Comparison of ENCODE assay signal across 10 mouse cellular contexts in genomic region chr4:145013187-145013586, GRCm38 (mm10).
DNase-seq lines count a peak whose midpoint lies in the region; ATAC-seq lines count a peak whose summit lies in the region.
"Had no signal": no experiment of that assay in that cellular context is flagged by ENCODE, and none has a peak within 500 bp of the region (broad histone marks: within the 10 kb centered on the region; RNA-seq: fewer than 3 reads in every experiment).

No protein-coding gene starts in this region.

- intact Hi-C loops in gastrocnemius, postnatal 14 days (cut with DNase I; ENCODE audit: low total_unique reads) = no loop called here

- H3K27me3 ChIP-seq in embryonic facial prominence, embryonic 15.5 days = no peaks in the 10 kb centered on the region
- H3K27me3 ChIP-seq in embryonic facial prominence, embryonic 10.5 days (replicated peaks; ENCODE audit: low read depth, poor library complexity, severe bottlenecking) = no peaks in the 10 kb centered on the region
- no peaks in the 10 kb centered on the region for H3K27me3 ChIP-seq in liver, embryonic 12.5 days (replicated peaks)
- no peaks in the 10 kb centered on the region for H3K27me3 ChIP-seq in stomach, embryonic 14.5 days (ENCODE audit: control insufficient read depth, insufficient read depth, low read length)
- H3K27me3 ChIP-seq: embryonic facial prominence, embryonic 13.5 days; midbrain, embryonic 12.5 days had no signal

- H3K4me1 ChIP-seq in embryonic facial prominence, embryonic 15.5 days = peaks cover 36% of the 10 kb centered on the region
- H3K4me1 ChIP-seq in embryonic facial prominence, embryonic 10.5 days = 0 out of 2 replicates have a peak, but pooled peaks cover 2% of the 10 kb centered on the region
- H3K4me1 ChIP-seq in liver, embryonic 12.5 days = peaks cover 13% of the 10 kb centered on the region; the same call in 1 of the 2 replicates
- peaks cover 50% of the 10 kb centered on the region for H3K4me1 ChIP-seq in stomach, embryonic 14.5 days (ENCODE audit: control insufficient read depth, insufficient read depth, low read length)
- H3K4me1 ChIP-seq: midbrain, embryonic 12.5 days had no signal

- no peak overlapping the region for H3K4me2 ChIP-seq in embryonic facial prominence, embryonic 15.5 days (replicated peaks)
- H3K4me2 ChIP-seq in liver, embryonic 12.5 days = no peak overlapping the region
- no peak overlapping the region for H3K4me2 ChIP-seq in stomach, embryonic 14.5 days (replicated peaks; ENCODE audit: low read depth, low read length)
- H3K4me2 ChIP-seq: embryonic facial prominence, embryonic 13.5 days; midbrain, embryonic 12.5 days had no signal

- H3K9ac ChIP-seq in embryonic facial prominence, embryonic 15.5 days = no peak overlapping the region
- H3K9ac ChIP-seq in liver, embryonic 12.5 days = no peak overlapping the region
- H3K9ac ChIP-seq in stomach, embryonic 14.5 days (replicated peaks; ENCODE audit: low read depth, low read length) = no peak overlapping the region
- H3K9ac ChIP-seq: embryonic facial prominence, embryonic 13.5 days; midbrain, embryonic 12.5 days had no signal

- peak overlapping the region; percentile 44 for H3K27ac ChIP-seq in embryonic facial prominence, embryonic 15.5 days (replicated peaks)
- H3K27ac ChIP-seq in embryonic facial prominence, embryonic 10.5 days (replicated peaks) = no peak overlapping the region
- H3K27ac ChIP-seq in liver, embryonic 12.5 days = peak overlapping the region; percentile 23
- H3K27ac ChIP-seq in stomach, embryonic 14.5 days (ENCODE audit: low read length) = peak overlapping the region; percentile 85
- H3K27ac ChIP-seq: embryonic facial prominence, embryonic 13.5 days; midbrain, embryonic 12.5 days had no signal

- WGBS in embryonic facial prominence, embryonic 15.5 days = 64% methylated on average over 4 of the region's 4 CpGs
- WGBS in embryonic facial prominence, embryonic 10.5 days = 92% methylated on average over 4 of the region's 4 CpGs
- 74% methylated on average over 4 of the region's 4 CpGs for WGBS in liver, embryonic 12.5 days (ENCODE audit: insufficient replicate concordance)
- 68% methylated on average over 4 of the region's 4 CpGs for WGBS in stomach, embryonic 14.5 days

- DNase-seq in embryonic facial prominence, embryonic 10.5 days (ENCODE audit: low spot score) = no peak
- no peak for DNase-seq in liver
- DNase-seq in gastrocnemius, postnatal 14 days = peak; percentile 50
- DNase-seq in spleen, adult 18-20 months = no peak
- no peak for DNase-seq in left cerebral cortex, adult 11 months (ENCODE audit: low spot score)

- H3K4me3 ChIP-seq in embryonic facial prominence, embryonic 15.5 days (replicated peaks) = no peak overlapping the region
- H3K4me3 ChIP-seq in embryonic facial prominence, embryonic 10.5 days = no peak overlapping the region
- no peak overlapping the region for H3K4me3 ChIP-seq in liver, embryonic 12.5 days
- H3K4me3 ChIP-seq in stomach, embryonic 14.5 days (ENCODE audit: low read depth, low read length) = no peak overlapping the region
- H3K4me3 ChIP-seq: embryonic facial prominence, embryonic 13.5 days; midbrain, embryonic 12.5 days had no signal

- H3K36me3 ChIP-seq in embryonic facial prominence, embryonic 15.5 days = peaks cover 18% of the 10 kb centered on the region
- peaks cover 18% of the 10 kb centered on the region for H3K36me3 ChIP-seq in embryonic facial prominence, embryonic 10.5 days (replicated peaks)
- H3K36me3 ChIP-seq in liver, embryonic 12.5 days = peaks cover 41% of the 10 kb centered on the region
- H3K36me3 ChIP-seq in stomach, embryonic 14.5 days (ENCODE audit: control insufficient read depth, insufficient read depth, low read length) = peaks cover 11% of the 10 kb centered on the region

- no peak for ATAC-seq in embryonic facial prominence, embryonic 15.5 days (ENCODE audit: insufficient number of reproducible peaks, low FRiP score, low TSS enrichment, low read depth)
- ATAC-seq in liver, embryonic 12.5 days = no peak
- no peak for ATAC-seq in stomach, embryonic 14.5 days (ENCODE audit: insufficient number of reproducible peaks, insufficient read depth, low FRiP score, low read depth)

- H3K9me3 ChIP-seq in embryonic facial prominence, embryonic 15.5 days (replicated peaks) = no peaks in the 10 kb centered on the region
- no peaks in the 10 kb centered on the region for H3K9me3 ChIP-seq in embryonic facial prominence, embryonic 10.5 days
- no peaks in the 10 kb centered on the region for H3K9me3 ChIP-seq in liver, embryonic 12.5 days (replicated peaks)
- H3K9me3 ChIP-seq in stomach, embryonic 14.5 days (ENCODE audit: control insufficient read depth, low read depth, low read length) = no peaks in the 10 kb centered on the region
- H3K9me3 ChIP-seq: embryonic facial prominence, embryonic 13.5 days; midbrain, embryonic 12.5 days had no signal
